Mouse (Mus musculus): ENCODE measurements around the gene Mtf1. TPM values are rescaled to one million over a fixed set of nuclear protein-coding genes. Genes with fewer than 3 reads are reported as not detected.

Mtf1 gene
- total RNA-seq, 2 experiments from 2014 or later = 44.4 to 50.7 TPM

Other genes with a start within 250 kb of the Mtf1 start
- gene 3100002H09Rik, start 191.3 kb upstream of the Mtf1 start, total RNA-seq (2014; fragmentation: Nextera tagmentation) = not detected in 2 replicates
- gene 3100002H09Rik, start 191.3 kb upstream of the Mtf1 start, total RNA-seq (2017) = not detected in 2 replicates
- gene Pou3f1, start 145.3 kb upstream of the Mtf1 start, total RNA-seq (2014; fragmentation: Nextera tagmentation) = not detected in 2 replicates
- 0.23 TPM in 1 of 2 replicates, not detected in the other for gene Pou3f1, start 145.3 kb upstream of the Mtf1 start, total RNA-seq (2017)
- 54.9 and 55.0 TPM in 2 replicates for gene Utp11, start 108.5 kb upstream of the Mtf1 start, total RNA-seq (2014; fragmentation: Nextera tagmentation)
- gene Utp11, start 108.5 kb upstream of the Mtf1 start, total RNA-seq (2017) = 101 and 103 TPM in 2 replicates
- 3.3 and 5.3 TPM in 2 replicates for gene Fhl3, start 101.4 kb upstream of the Mtf1 start, total RNA-seq (2014; fragmentation: Nextera tagmentation)
- 0.42 and 4.1 TPM in 2 replicates for gene Fhl3, start 101.4 kb upstream of the Mtf1 start, total RNA-seq (2017)
- 99.2 and 101 TPM in 2 replicates for gene Sf3a3, start 87.3 kb upstream of the Mtf1 start, total RNA-seq (2014; fragmentation: Nextera tagmentation)
- 208 and 222 TPM in 2 replicates for gene Sf3a3, start 87.3 kb upstream of the Mtf1 start, total RNA-seq (2017)
- gene Inpp5b, start 60.3 kb upstream of the Mtf1 start, total RNA-seq (2014; fragmentation: Nextera tagmentation) = 77.5 and 89.7 TPM in 2 replicates
- 43.6 and 56.5 TPM in 2 replicates for gene Inpp5b, start 60.3 kb upstream of the Mtf1 start, total RNA-seq (2017)
- 32.1 and 62.2 TPM in 2 replicates for gene Yrdc, start 48.6 kb downstream of the Mtf1 start, total RNA-seq (2014; fragmentation: Nextera tagmentation)
- 15.5 and 30.5 TPM in 2 replicates for gene Yrdc, start 48.6 kb downstream of the Mtf1 start, total RNA-seq (2017)
- gene 1110065P20Rik, start 49.1 kb downstream of the Mtf1 start, total RNA-seq (2014; fragmentation: Nextera tagmentation) = 11.8 and 14.4 TPM in 2 replicates
- gene 1110065P20Rik, start 49.1 kb downstream of the Mtf1 start, total RNA-seq (2017) = 1.5 and 4.2 TPM in 2 replicates
- gene Maneal, start 60.1 kb downstream of the Mtf1 start, total RNA-seq (2014; fragmentation: Nextera tagmentation) = not detected in 2 replicates
- gene Maneal, start 60.1 kb downstream of the Mtf1 start, total RNA-seq (2017) = 0.19 TPM in 1 of 2 replicates, not detected in the other
- gene Epha10, start 78.8 kb downstream of the Mtf1 start, total RNA-seq (2014; fragmentation: Nextera tagmentation) = not detected in 2 replicates
- gene Epha10, start 78.8 kb downstream of the Mtf1 start, total RNA-seq (2017) = not detected in 2 replicates
- 15.7 and 24.8 TPM in 2 replicates for gene 9930104L06Rik, start 134.9 kb downstream of the Mtf1 start, total RNA-seq (2014; fragmentation: Nextera tagmentation)
- 10.1 and 19.5 TPM in 2 replicates for gene 9930104L06Rik, start 134.9 kb downstream of the Mtf1 start, total RNA-seq (2017)
- gene Cdca8, start 137.2 kb downstream of the Mtf1 start, total RNA-seq (2014; fragmentation: Nextera tagmentation) = 84.8 and 93.5 TPM in 2 replicates
- gene Cdca8, start 137.2 kb downstream of the Mtf1 start, total RNA-seq (2017) = 121 and 127 TPM in 2 replicates
- gene Rspo1, start 184.3 kb downstream of the Mtf1 start, total RNA-seq (2014; fragmentation: Nextera tagmentation) = not detected in 2 replicates
- gene Rspo1, start 184.3 kb downstream of the Mtf1 start, total RNA-seq (2017) = not detected in 2 replicates
- gene Gnl2, start 214.5 kb downstream of the Mtf1 start, total RNA-seq (2014; fragmentation: Nextera tagmentation) = 98.8 and 99.5 TPM in 2 replicates
- 228 and 279 TPM in 2 replicates for gene Gnl2, start 214.5 kb downstream of the Mtf1 start, total RNA-seq (2017)

Data from megakaryocyte-erythroid progenitor cell, adult 5-6 weeks (primary cell).